Mouse (Mus musculus) liver, postnatal 0 days (tissue): Measurements from ENCODE around the gene F2r. TPM values are rescaled to one million over a fixed set of nuclear protein-coding genes. Genes with fewer than 3 reads are reported as not detected.

Experiments
- ATAC-seq: fragments of 200-750 bp; cut with Nextera tagmentation; 2 replicates; pipeline ENCODE4 v1.8.0; 2017; ENCODE audit warnings: mild to moderate bottlenecking, moderate library complexity
- DNase-seq: peaks from one replicate; pipeline ENCODE4 v3.0.0-alpha.2; 2016
- H3K27ac ChIP-seq: fragments of 300-500 bp; sonication (generic); 2 replicates; pipeline ENCODE4 v1.5.1; 2014; ENCODE audit warnings: antibody characterized with exemption, moderate library complexity, mild to moderate bottlenecking, low read depth
- H3K27me3 ChIP-seq: fragments of 300-500 bp; sonication (generic); 2 replicates; pipeline ENCODE4 v1.6.1; 2014; ENCODE audit warnings: low read length, control low read depth, mixed read lengths; ENCODE audit not compliant: insufficient read depth
- H3K36me3 ChIP-seq: fragments of 300-500 bp; sonication (generic); replicated peaks from 2 replicates; pipeline ENCODE4 v1.6.1; 2014; ENCODE audit warnings: mild to moderate bottlenecking, control low read depth, low read length, moderate library complexity, mixed read lengths; ENCODE audit not compliant: insufficient read depth
- H3K4me1 ChIP-seq: fragments of 300-500 bp; sonication (generic); 2 replicates; pipeline ENCODE4 v1.6.1; 2014; ENCODE audit warnings: antibody characterized with exemption, mild to moderate bottlenecking, control low read depth; ENCODE audit not compliant: insufficient read depth
- H3K4me2 ChIP-seq: fragments of 300-500 bp; sonication (generic); 2 replicates; pipeline ENCODE4 v1.6.1; 2014; ENCODE audit warnings: low read depth, mild to moderate bottlenecking, low read length, moderate library complexity, mixed read lengths
- H3K4me3 ChIP-seq: fragments of 300-500 bp; sonication (generic); 2 replicates; pipeline ENCODE4 v1.5.1; 2014; ENCODE audit warnings: low read depth, low read length
- H3K9ac ChIP-seq: fragments of 300-500 bp; sonication (generic); replicated peaks from 2 replicates; pipeline ENCODE4 v1.6.1; 2014; ENCODE audit warnings: mild to moderate bottlenecking, moderate library complexity
- H3K9me3 ChIP-seq: fragments of 300-500 bp; sonication (generic); 2 replicates; pipeline ENCODE4 v1.6.1; 2016; ENCODE audit warnings: mild to moderate bottlenecking, control low read depth, low read length, mixed read lengths
- CTCF ChIP-seq: sonication (generic); IDR thresholded peaks from 2 replicates; pipeline ENCODE4 v1.5.1; 2016; ENCODE audit warnings: antibody characterized with exemption, low read depth
- EP300 ChIP-seq: IDR thresholded peaks from 2 replicates; pipeline ENCODE4 v1.6.1; 2016; ENCODE audit warnings: antibody characterized with exemption, low read depth, mild to moderate bottlenecking
- WGBS: fragments of 180-500 bp; shearing (Covaris S2); extraction: QIAGEN DNeasy Blood & Tissue Kit; methylation state at CpG from one replicate; pipeline ENCODE4 v1.1.7; 2014; ENCODE audit not compliant: insufficient replicate concordance; 5-methylcytosine and 5-hydroxymethylcytosine counted together
- polyA plus RNA-seq: library from polyadenylated mRNA; unstranded; fragments of >200 nt; fragmentation: Nextera tagmentation; extraction: Ambion mirVana; gene quantifications from 2 replicates; pipeline ENCODE4 v1.2.1, GENCODE M21; 2015

F2r gene
- polyA plus RNA-seq, 1 experiment from 2014 or later = 28.6 TPM

GRCm38 (mm10) chr13:95608416-95609087 lies 9.7 kb downstream of the F2r start:
- Histone ChIP-seq H3K9me3 (no peaks in the 10 kb centered on the region), H3K36me3 (peaks cover 22% of the 10 kb centered on the region), H3K27me3 (no peaks in the 10 kb centered on the region), H3K9ac (no peak overlapping the region), H3K4me1 (peaks cover 30% of the 10 kb centered on the region), H3K4me3 (no peak overlapping the region), H3K27ac (0 out of 2 replicates have a peak overlapping the region, but pooled peaks have one; percentile 11), H3K4me2 (no peak overlapping the region)
- ATAC-seq (no peak), DNase-seq (no peak)
- no peak for TF ChIP-seq CTCF
- TF ChIP-seq EP300 = no peak
- 57% methylated on average over 6 of the region's 6 CpGs for WGBS

DNA sequence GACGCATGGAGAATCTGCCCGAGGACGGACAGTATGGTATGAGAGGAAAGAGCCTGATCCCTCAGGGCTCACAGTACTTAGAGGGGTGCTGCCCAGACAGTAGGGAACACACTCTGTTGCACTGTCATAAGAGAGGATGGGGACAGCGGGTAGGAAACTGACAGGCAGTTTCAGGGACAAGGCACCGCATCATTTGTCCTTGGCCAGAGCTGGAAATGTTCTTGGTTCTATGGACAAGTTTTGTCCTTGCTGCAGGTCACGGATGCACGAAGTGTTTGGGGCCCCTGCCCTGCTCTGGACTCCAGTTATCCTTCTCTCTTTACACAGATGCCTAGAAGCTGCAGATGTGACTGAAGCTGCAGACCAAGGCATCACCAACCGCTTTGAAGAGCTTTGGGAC lies 11.3 kb downstream of the F2r start:
- no peak for ATAC-seq
- TF ChIP-seq EP300 = no peak
- no peak for TF ChIP-seq CTCF
- no peak for DNase-seq
- peaks cover 31% of the 10 kb centered on the region for H3K36me3 ChIP-seq
- peaks cover 23% of the 10 kb centered on the region for H3K4me1 ChIP-seq
- H3K27ac ChIP-seq = no peak overlapping the region
- H3K9me3 ChIP-seq = no peaks in the 10 kb centered on the region
- H3K27me3 ChIP-seq = no peaks in the 10 kb centered on the region
- no peak overlapping the region for H3K4me2 ChIP-seq
- no peak overlapping the region for H3K4me3 ChIP-seq
- no peak overlapping the region for H3K9ac ChIP-seq
- 92% methylated on average over 8 of the region's 8 CpGs for WGBS

GRCm38 (mm10) chr13:95604288-95604687 lies 14.0 kb downstream of the F2r start:
- no peak for DNase-seq
- no peak overlapping the region for H3K9ac ChIP-seq
- no peak overlapping the region for H3K27ac ChIP-seq
- no peak for TF ChIP-seq EP300
- TF ChIP-seq CTCF = no peak
- 94% methylated on average over 25 of the region's 25 CpGs for WGBS
- no peak for ATAC-seq
- no peak overlapping the region for H3K4me3 ChIP-seq
- no peaks in the 10 kb centered on the region for H3K9me3 ChIP-seq
- peaks cover 31% of the 10 kb centered on the region for H3K36me3 ChIP-seq
- H3K27me3 ChIP-seq = no peaks in the 10 kb centered on the region
- no peak overlapping the region for H3K4me2 ChIP-seq
- 0 out of 2 replicates have a peak, but pooled peaks cover 5% of the 10 kb centered on the region for H3K4me1 ChIP-seq

DNA sequence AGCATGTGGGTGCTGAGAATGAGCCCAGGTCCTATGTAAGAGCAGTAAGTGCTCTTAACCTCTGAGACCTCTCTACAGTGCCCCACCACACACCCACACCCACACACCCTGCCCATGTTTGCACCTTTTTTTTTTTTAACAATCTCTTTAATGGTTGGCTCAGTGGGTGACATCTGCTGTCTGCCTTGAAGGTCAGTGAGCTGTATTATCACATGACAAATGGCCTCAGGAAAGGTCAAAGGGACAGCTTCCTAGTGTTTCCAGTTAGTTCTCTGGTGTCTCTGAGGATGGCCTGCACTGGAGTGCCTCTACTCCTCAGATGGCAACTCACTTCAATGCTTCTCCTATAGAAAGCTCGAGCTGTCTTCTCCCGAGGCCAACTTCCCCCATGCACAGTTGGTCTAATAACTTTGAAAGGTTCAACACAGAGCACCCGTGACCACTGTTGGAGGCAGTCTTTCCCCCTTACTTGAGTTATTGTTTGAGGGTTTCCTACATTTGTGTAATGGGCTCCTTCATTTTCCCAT lies 18.4 kb downstream of the F2r start:
- Histone ChIP-seq H3K4me3 (no peak overlapping the region), H3K9ac (no peak overlapping the region), H3K27me3 (no peaks in the 10 kb centered on the region), H3K4me2 (no peak overlapping the region), H3K36me3 (peaks cover 23% of the 10 kb centered on the region), H3K27ac (no peak overlapping the region), H3K9me3 (no peaks in the 10 kb centered on the region), H3K4me1 (no peaks in the 10 kb centered on the region)
- TF ChIP-seq EP300 = no peak
- TF ChIP-seq CTCF = no peak
- ATAC-seq (no peak), DNase-seq (no peak)
- 50% methylated on average over 3 of the region's 3 CpGs for WGBS

- H3K27me3 ChIP-seq = no peaks in the 10 kb centered on the region
- WGBS = 84% methylated on average over 18 of the region's 18 CpGs
- H3K27ac ChIP-seq = no peak overlapping the region
- no peaks in the 10 kb centered on the region for H3K9me3 ChIP-seq
- H3K4me2 ChIP-seq = no peak overlapping the region
- peaks cover 9% of the 10 kb centered on the region; the same call in 1 of the 2 replicates for H3K36me3 ChIP-seq
- no peak overlapping the region for H3K9ac ChIP-seq
- DNase-seq (no peak), ATAC-seq (no peak)
- no peak overlapping the region for H3K4me3 ChIP-seq
- no peak for TF ChIP-seq CTCF
- TF ChIP-seq EP300 = no peak
- H3K4me1 ChIP-seq = no peaks in the 10 kb centered on the region
These were observed 19.9 kb downstream of the F2r start for GRCm38 (mm10) chr13:95598232-95598920.

DNA sequence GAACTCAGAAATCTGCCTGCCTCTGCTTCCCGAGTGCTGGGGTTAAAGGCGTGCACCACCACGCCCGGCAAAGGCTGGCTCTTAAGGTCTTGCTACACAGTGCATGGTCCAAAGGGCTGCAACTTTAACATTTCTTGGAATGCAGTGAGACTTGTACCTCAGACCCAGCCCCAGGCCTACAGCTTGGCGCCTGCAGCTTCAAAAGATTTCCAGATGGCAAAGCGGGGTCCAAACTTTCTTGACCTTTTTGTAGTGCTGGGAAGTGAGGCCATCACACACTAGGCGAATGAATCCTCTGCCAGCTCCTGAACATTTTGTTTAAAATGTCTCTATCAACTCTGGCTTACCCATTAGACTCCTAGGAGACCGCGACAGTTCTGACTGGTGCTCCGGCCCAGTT lies 20.7 kb downstream of the F2r start:
- Histone ChIP-seq H3K4me2 (no peak overlapping the region), H3K9me3 (no peaks in the 10 kb centered on the region), H3K4me1 (0 out of 2 replicates have a peak, but pooled peaks cover 3% of the 10 kb centered on the region), H3K36me3 (peaks cover 2% of the 10 kb centered on the region; the same call in 1 of the 2 replicates), H3K4me3 (no peak overlapping the region), H3K27ac (no peak overlapping the region), H3K27me3 (no peaks in the 10 kb centered on the region), H3K9ac (no peak overlapping the region)
- TF ChIP-seq EP300 (no peak), CTCF (no peak)
- ATAC-seq (no peak), DNase-seq (no peak)
- WGBS = 85% methylated on average over 10 of the region's 10 CpGs
